Mouse (Mus musculus) bone marrow, adult 2 months (tissue): ENCODE results near the gene Psenen. TPM values are rescaled to one million over a fixed set of nuclear protein-coding genes. Genes with fewer than 3 reads are reported as not detected.

Source experiments
- H3K27ac ChIP-seq: fragments of 200-500 bp; 2 replicates; pipeline ENCODE4 v1.5.1; 2012; ENCODE audit warnings: low read depth, mild to moderate bottlenecking, control low read depth, inconsistent platforms, low read length; ENCODE audit not compliant: control insufficient read depth, poor library complexity, insufficient read depth
- H3K4me1 ChIP-seq: fragments of 200-500 bp; 2 replicates; pipeline ENCODE4 v1.6.1; 2011; ENCODE audit warnings: low read length; ENCODE audit not compliant: control insufficient read depth, insufficient read depth
- H3K4me3 ChIP-seq: fragments of 200-500 bp; replicated peaks from 2 replicates; pipeline ENCODE3; 2011; ENCODE audit warnings: mild to moderate bottlenecking, low read depth, low read length, control low read depth; ENCODE audit not compliant: control insufficient read depth
- CTCF ChIP-seq: fragments of 200-500 bp; IDR thresholded peaks from 2 replicates; pipeline ENCODE4 v1.5.1; 2011; ENCODE audit warnings: low read length, control low read depth; ENCODE audit not compliant: control insufficient read depth, insufficient read depth
- POLR2A ChIP-seq: fragments of 200-500 bp; IDR thresholded peaks from 2 replicates; pipeline ENCODE4 v1.6.1; 2011; ENCODE audit warnings: low read depth, mild to moderate bottlenecking, control low read depth, low read length, borderline replicate concordance; ENCODE audit not compliant: control insufficient read depth
- WGBS: fragments of 180-500 bp; shearing (Covaris S2); methylation state at CpG from one replicate; pipeline ENCODE4 v1.1.7; 2018; 5-methylcytosine and 5-hydroxymethylcytosine counted together
- polyA plus RNA-seq: library from polyadenylated mRNA; stranded (reverse); fragments of >200 nt; gene quantifications from 2 replicates; pipeline ENCODE4 v1.2.4, GENCODE M21; 2011; ENCODE audit warnings: low replicate concordance; ENCODE audit not compliant: missing spikeins, insufficient read depth, insufficient read length

The Psenen gene
- polyA plus RNA-seq, 1 experiment: 98.9 TPM

- Histone ChIP-seq H3K4me3 (peak within 1 kb of the TSS; percentile 90), H3K4me1 (no peaks in the 10 kb centered on the region; the same call in 1 of the 2 replicates), H3K27ac (peak within 1 kb of the TSS; percentile 88)
- TF ChIP-seq CTCF: no peak
- TF ChIP-seq POLR2A: peak; percentile 60
- WGBS: under 1% methylated on average over 44 of the region's 44 CpGs
These were observed 11.1 kb downstream of the Psenen start, which contains the start of the genes Hspb6 and Proser3 for GRCm38 (mm10) chr7:30552102-30553020. Gene Hspb6 (plus strand): TSS chr7:30552178. Gene Proser3 (minus strand): TSS chr7:30552299.

GRCm38 (mm10) chr7:30551445-30552101 lies 11.9 kb downstream of the Psenen start:
- TF ChIP-seq CTCF (0 out of 2 replicates have a peak, but pooled peaks have one; percentile 7), POLR2A (no peak)
- Histone ChIP-seq H3K27ac (peak overlapping the region; percentile 88), H3K4me3 (peak overlapping the region; percentile 90), H3K4me1 (no peaks in the 10 kb centered on the region; the same call in 1 of the 2 replicates)
- under 1% methylated on average over 10 of the region's 10 CpGs for WGBS

- TF ChIP-seq POLR2A: no peak
- no peak for TF ChIP-seq CTCF
- H3K27ac ChIP-seq: no peak overlapping the region
- no peak overlapping the region for H3K4me3 ChIP-seq
- H3K4me1 ChIP-seq: no peaks in the 10 kb centered on the region; the same call in 1 of the 2 replicates
- 89% methylated on average over 1 of the region's 1 CpGs for WGBS
These were observed 12.8 kb downstream of the Psenen start for GRCm38 (mm10) chr7:30550603-30551002.

GRCm38 (mm10) chr7:30549880-30550279 lies 13.5 kb downstream of the Psenen start:
- H3K27ac ChIP-seq: no peak overlapping the region
- no peaks in the 10 kb centered on the region; the same call in 1 of the 2 replicates for H3K4me1 ChIP-seq
- H3K4me3 ChIP-seq: no peak overlapping the region
- TF ChIP-seq POLR2A (no peak), CTCF (no peak)
- WGBS: 79% methylated on average over 2 of the region's 2 CpGs

GRCm38 (mm10) chr7:30544327-30544726 lies 19.1 kb downstream of the Psenen start:
- no peaks in the 10 kb centered on the region; the same call in 1 of the 2 replicates for H3K4me1 ChIP-seq
- TF ChIP-seq CTCF: no peak
- WGBS: 68% methylated on average over 2 of the region's 2 CpGs
- H3K27ac ChIP-seq: no peak overlapping the region
- H3K4me3 ChIP-seq: no peak overlapping the region

- TF ChIP-seq CTCF (no peak), POLR2A (no peak)
- H3K4me1 ChIP-seq: no peaks in the 10 kb centered on the region; the same call in 1 of the 2 replicates
- H3K27ac ChIP-seq: no peak overlapping the region
- no peak overlapping the region for H3K4me3 ChIP-seq
- WGBS: 93% methylated on average over 7 of the region's 7 CpGs
These were observed 22.9 kb downstream of the Psenen start for GRCm38 (mm10) chr7:30540572-30540971.

DNA sequence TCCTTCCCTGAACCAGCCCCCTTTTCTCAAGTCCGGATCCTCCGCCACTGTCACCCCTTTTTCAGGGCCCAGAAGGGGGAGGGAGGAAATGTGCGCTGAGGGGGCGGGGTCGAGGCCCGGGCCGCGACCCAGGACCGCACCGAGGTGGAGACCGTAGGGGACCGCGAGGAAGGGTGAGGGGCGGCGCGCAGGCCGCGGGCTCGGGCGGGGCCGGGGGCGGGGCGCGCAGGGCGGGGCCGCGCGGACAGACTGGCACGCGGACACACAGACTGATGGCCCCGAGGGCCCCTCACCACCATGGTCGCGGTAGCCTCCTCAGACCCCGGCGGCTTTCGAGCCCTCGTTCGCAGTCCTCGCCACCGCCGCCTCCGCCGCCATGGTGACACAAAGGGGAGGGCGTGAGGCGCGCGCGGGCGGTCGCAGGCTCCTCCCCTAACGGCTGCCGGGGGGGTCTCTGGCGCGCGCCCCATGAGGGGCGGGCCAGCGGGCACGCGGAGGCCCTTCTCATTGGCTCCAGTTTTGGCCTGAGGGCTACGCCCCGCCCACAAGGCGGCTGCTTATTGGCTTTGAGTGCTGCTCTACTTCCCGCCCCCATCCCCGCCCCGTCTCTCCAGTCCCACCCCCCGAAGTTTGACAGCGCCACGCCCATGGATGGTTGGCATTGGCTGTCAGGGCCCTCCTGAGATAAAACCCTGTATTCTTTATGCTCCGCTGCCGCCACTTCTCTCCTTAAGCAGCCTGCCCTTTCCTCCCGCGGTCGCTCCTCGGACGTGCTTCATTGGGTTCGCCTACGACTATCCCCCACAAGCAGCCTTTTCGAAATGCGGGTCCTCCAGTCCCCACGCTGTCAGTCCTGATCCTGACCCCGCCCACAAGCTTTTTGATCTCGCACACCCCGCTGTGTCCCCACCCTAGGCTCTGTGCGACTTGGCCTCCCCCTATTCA lies 28.5 kb downstream of the Psenen start, which contains the start of gene Arhgap33:
Gene Arhgap33, minus strand, starts transcription at position 428 of the 945 bp plus-strand sequence.
- Histone ChIP-seq H3K27ac (peak within 1 kb of the TSS; percentile 73), H3K4me3 (peak within 1 kb of the TSS; percentile 77), H3K4me1 (no peaks in the 10 kb centered on the region)
- WGBS: under 1% methylated on average over 84 of the region's 84 CpGs
- TF ChIP-seq CTCF (no peak), POLR2A (peak; percentile 73; the same call in 1 of the 2 replicates)
